Mouse (Mus musculus): ENCODE results near the gene Larp4b.
"Not testable (repeated sequence)": the region's sequence is repeated elsewhere in the genome, so short reads cannot be mapped to it uniquely, and the experiment has no call there.

Larp4b gene

GRCm38 (mm10) chr13:9093316-9094155 lies at the start of gene Larp4b:
Larp4b (plus strand) TSS chr13:9093881.
- peak; percentile 97 to 98 for DNase-seq (ENCODE audit: low spot score in 2 of 2)

DNA sequence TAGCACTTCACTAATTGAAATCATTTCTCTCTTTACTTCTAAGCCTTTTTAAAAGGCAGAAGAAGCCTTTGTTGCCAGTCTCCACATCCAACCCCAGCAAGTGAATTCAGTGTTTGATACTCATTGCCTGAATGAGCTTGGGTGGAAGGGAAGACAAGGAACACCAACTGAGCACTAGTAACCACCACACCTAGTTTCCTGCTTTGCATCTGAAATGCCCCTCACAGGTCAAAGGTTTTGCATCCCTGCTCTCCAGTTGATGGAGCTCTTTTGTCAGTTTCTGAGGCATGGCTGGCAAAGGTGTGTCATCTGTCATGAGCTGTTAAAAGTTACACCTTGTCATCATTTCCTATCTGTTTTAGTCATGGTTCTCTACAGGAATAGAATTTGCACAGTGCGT lies 49.0 kb upstream of the Larp4b start:
- no peak for DNase-seq (ENCODE audit: low spot score in 2 of 2)

DNA sequence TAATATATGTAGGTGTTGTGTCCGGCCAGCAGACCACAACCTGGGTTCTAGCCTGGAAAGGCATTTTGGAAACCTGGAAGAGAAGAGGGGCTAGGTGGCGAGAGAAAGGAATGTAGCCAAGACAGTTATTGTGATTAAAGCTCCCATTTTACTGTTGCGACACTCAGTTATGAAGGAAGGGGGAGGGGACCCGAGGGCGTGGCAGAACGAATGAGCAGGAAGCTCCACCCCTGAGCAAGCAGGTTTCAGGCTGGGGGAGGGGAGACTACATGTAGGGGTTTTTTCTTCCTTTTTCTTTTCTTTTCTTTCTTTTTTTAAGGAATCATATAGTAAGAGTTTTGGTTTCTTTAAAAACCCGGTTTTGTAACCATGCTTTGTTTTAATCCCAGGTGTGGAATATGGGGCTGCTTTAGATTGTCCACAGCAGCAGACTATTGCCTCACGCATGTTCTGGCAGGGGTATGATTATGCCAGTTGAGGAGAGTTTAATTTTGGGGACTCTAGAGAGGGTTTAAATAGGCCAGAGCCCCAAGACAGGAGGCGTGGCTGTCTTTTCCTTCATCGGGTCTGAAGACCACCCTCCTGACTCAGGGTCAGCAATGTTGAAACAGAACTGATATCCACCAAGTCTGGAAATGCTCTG lies 41.5 kb upstream of the Larp4b start:
- DNase-seq (ENCODE audit: low spot score in 2 of 2), result not testable (repeated sequence)

DNA sequence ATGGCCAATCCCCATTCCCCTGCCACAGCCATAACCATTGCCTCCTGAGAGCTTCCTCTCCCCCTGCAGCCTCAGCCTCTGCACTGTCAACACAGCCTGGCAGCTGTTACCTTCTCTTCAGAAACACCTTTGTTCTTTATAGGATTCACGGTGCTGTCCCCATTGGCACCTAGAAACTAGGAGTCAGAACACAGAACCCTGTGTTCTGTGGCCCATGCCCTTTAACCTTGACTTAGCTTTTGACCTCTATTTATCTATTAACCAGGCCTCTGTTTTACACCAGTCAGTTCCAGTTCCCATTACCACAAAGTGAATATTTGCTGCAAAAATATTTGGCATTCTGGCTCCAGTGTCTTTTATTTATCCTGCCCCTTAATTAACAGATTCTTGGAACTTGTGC lies 36.4 kb upstream of the Larp4b start:
- no peak for DNase-seq (ENCODE audit: low spot score in 2 of 2)

DNA sequence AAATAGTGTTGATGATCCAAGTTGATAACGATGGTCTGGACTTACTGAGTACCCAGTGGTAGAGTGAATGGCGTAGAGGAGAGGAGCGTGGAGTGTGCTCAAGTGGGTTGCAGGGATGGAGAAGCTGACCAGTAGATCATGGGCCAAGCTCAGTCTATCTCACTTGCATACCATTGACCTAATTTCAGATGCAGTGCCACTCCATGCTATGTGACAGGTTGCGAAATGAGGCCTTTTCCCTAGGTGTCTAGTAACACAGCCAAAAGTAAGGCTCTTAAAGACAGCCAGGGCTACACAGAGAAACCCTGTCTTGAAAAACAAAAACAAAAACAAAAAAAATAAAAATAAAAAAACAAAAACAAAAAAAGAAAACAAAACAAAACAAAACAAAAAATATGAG lies 35.0 kb upstream of the Larp4b start:
- DNase-seq (ENCODE audit: low spot score in 2 of 2), result no peak

GRCm38 (mm10) chr13:9061394-9061793 lies 32.3 kb upstream of the Larp4b start:
- no peak for DNase-seq (ENCODE audit: low spot score in 2 of 2)

DNA sequence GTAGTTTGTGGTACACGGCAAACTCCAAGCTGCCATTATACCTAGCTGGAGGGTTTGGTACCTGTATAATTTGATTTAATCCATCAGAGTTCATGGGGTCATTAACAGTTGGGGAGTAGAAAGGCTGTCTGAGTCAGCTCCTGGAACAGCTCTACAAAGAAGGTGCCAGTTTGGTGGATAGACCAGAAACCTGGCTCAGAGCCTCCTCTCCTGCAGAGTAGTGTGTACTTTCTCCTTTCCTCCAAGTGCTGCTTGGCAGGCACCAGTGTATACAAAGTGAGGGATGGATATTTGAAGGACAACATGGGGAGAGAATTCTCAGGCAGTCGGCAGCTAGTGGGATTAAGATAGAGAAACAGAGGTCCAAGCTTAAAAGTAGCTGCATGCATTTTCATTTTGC lies 29.5 kb upstream of the Larp4b start:
- peak; percentile 8 to 10 for DNase-seq (ENCODE audit: low spot score in 2 of 2)

- DNase-seq (ENCODE audit: low spot score in 2 of 2), result no peak
Measured at GRCm38 (mm10) chr13:9066107-9066506, 27.6 kb upstream of the Larp4b start.

- DNase-seq (ENCODE audit: low spot score in 2 of 2), result no peak
Measured at GRCm38 (mm10) chr13:9071008-9071407, 22.7 kb upstream of the Larp4b start.

DNA sequence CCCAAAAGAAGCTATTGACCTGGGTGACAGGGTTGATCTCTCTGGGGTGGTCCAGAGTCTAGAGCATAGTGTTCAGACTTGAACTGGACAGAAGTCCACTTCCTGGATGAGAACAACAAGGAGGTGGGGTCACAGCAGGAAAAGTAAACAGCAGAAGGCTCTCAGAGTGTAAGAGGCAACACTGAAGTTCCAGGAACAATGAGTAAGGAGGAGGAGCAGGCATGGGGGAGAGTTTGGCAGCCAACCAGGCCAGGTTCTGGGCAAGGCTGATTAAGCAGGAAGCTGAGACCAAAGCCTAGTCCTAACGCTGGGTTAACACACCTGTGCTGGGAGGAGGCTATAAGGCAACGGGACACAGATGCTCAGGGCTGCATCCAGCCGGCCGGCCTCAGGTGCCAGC lies 19.9 kb upstream of the Larp4b start:
- no peak for DNase-seq (ENCODE audit: low spot score in 2 of 2)

DNA sequence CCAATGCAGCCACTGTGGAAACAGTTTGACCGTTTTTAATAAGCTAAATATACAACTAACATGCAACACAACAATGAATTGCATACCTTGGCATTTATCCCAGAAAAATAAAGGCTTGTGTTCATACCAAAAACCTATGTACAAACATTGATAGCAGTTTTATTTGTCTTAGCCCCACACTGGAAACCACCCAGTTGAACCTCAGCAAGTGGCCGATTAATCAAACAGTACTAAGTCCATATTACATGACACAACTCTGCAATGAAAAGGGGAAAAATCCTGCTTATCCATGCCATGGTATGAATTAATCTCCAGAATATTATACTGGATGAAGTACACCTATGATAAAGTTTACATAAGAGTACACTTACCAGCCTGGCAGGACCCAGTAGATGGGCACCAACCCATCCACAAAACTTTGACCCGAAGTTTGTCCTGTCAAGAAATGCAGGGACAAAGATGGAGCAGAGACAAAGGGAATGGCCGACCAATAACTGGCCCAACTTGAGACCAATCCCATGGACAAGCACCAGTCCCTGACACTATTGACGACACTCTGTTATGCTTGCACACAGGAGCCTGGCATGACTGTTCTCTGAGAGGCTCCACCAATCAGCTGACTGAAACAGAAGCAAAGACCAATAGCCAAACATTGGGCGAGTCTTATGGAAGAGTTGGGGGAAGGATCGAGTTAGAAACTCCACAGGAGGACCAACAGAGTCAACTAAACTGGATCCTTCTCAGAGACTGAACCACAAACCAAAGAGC lies 17.7 kb upstream of the Larp4b start:
- no peak for DNase-seq (ENCODE audit: low spot score in 2 of 2)

DNA sequence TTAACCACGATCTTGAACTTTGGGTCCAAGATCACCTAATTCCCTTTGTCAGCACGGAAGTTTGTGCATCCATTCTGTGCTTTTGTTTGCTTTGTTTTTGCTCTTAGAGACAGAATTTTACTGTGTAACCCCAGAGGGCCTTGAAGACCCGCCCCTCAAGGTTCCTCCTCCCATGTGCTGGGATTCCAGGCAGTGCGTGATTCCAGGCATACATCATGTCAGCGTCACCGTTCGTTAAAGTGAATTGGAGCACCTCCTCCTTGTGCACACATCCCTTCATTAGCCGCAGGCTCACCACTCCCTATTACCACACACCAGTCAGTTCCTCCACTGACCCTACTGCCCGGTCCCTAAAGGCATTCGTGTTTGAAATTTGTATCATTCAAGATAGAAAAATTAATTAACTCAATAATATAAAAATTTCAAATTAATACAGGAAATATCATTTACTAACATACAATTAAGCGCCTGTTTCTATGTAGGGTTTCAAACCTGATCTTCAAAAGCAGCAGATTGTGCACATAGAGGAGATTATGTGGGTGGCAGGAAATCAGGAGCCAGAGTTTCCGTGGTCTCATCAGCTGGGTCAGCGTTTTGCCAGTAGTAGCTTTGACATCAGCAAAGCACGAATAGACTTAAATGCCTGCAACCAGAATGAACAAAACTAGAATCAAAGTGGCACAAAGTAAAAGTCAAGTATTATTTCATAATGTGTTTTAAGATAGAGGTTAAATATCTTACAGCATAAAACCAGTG lies 11.4 kb upstream of the Larp4b start:
- no peak for DNase-seq (ENCODE audit: low spot score in 2 of 2)

GRCm38 (mm10) chr13:9094186-9094980 lies 702 bp downstream of the Larp4b start:
- peak; percentile 4 to 10 for DNase-seq (ENCODE audit: low spot score in 2 of 2)

GRCm38 (mm10) chr13:9099289-9099688 lies 5.6 kb downstream of the Larp4b start:
- DNase-seq (ENCODE audit: low spot score in 2 of 2), result no peak

GRCm38 (mm10) chr13:9100517-9100916 lies 6.8 kb downstream of the Larp4b start:
- DNase-seq (ENCODE audit: low spot score in 2 of 2), result no peak

DNA sequence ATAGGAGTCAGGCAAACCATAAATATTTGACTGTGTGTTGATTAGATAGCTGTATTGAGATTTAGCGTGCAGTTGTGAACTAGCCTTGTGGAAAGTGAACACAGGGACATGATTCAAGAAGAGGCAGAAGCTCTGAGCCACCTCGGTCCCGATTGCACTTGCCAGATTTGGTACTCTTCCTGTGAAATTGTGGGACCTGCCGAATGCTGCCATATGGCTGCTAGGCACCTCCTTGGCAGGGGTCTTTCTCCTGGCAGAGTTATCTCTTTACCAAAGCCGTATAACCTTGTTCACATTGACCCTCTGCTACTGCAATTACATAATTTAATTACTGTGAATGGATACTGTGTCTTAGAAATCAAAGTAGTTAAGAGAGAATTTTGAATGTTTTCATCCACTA lies 12.6 kb downstream of the Larp4b start:
- no peak for DNase-seq (ENCODE audit: low spot score in 2 of 2)

- no peak for DNase-seq (ENCODE audit: low spot score in 2 of 2)
Measured at GRCm38 (mm10) chr13:9106992-9107858, 13.5 kb downstream of the Larp4b start.

DNA sequence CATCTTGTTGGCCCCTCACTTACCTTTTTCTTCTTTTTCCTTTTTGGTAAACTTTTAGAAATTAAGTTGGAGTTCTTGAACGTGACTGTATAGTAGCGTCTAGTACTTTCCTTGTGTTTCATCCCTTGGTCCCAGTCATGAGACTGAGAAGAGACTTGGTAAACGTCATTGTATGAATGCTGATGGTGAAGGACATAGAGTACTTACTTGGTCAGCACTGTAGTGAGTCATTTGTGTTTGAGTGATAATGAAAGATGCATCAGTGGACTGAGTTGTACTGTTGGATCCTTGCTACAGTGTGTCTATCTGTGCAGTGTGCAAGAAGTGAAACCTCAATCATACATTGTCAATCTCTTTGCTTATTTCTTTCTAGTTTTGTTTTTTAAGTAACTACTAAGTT lies 20.1 kb downstream of the Larp4b start:
- DNase-seq (ENCODE audit: low spot score in 2 of 2), result no peak

DNA sequence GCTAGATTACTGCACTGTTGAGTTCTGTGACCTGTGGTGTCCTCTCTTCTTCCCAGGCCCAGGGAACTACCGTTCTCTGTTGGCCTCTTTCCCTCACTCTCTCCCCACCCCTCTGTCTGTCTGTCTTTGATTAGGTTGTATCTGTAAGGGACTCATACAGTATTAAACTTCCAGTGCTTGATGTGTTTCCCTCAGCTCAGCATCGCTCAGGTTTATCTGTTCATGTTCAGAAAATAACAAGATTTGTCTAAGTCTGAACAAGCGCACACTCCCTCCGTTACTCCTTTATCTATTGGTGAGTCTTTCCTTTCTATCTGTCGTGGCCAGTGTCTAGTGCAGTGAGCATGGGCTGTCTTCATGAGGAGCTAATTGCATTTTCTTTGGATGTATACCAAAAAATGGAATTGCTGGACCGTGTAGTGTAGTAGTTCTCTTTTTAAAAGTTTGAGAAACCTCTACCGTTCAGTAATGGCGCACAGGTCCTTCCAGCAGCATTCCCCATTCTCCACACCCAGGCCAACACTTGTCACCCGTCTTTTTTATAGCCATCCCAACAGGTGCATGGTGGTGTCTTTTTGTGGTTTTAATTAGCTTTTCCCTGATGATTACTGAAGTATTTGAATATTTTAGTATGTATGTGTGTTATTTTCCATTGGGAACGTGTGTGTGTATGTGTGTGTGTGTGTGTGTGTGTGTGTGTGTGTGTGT lies 27.3 kb downstream of the Larp4b start:
- no peak for DNase-seq (ENCODE audit: low spot score in 2 of 2)

All from heart, adult 9 months (tissue).